Mouse (Mus musculus): ENCODE measurements around the gene Elof1.

Gene Elof1

DNA sequence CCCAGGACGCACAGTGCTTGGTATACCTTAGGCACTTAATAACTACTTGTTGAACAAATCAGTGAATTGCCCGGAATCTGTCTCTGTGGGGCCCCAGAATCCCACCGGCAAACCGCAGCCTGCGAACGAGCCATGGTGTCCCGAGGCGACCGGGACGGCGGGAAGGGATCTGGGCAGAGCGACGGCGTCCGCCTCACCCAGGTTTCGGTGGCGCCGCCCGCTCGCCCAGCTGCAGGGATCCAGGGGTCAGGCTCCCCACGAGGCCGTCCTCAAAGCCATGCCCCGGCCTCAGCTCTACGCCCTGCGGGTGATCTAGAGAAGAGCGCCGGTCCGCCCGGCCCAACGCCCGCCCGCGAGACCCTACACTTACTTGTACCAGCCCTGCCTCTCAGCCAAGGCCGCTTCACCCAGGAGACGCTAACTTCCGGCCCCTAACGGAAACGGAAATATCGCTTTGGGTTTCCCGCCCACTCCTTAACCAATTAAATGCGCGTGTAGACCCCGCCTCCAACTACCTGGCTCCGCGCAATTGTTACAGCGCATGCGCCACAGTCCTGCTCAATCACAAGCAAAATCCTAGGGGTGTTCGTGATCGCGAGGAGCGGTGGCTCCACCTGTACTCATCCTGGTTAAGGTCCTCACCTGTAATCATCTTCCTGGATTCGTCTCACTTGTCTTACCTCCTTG is at the start of gene Elof1:
TSS of gene Elof1 (minus strand) at position 433 of the 687 bp plus-strand sequence.
- in situ Hi-C loops (cut with MboI; ENCODE audit: low pct_unique_long_range_greater_than_20kb in 1 of 2, low sequenced_read_pairs in 2 of 2, unreplicated experiment in 1 of 2), result no loop called here

DNA sequence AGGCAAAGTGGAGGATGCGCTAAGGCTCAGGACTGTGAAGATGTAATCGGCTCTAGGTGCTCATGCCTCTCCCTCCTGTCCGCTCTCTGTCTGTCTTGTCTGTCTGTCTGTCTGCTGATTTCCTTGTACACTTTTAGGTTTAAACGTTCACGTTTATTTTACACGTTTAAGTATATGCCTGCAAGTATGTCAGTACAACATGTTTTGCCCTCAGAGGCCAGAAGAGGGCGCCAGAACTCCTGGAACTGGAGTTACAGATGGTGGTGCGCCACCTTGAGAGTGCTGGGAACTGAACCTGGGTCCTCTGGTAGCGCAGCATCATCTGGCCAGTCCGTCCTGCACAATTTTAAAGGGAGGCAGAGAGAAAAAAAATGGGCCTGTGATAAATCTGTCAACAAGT is 49.7 kb upstream of the Elof1 start:
- in situ Hi-C loops (cut with MboI; ENCODE audit: low pct_unique_long_range_greater_than_20kb in 1 of 2, low sequenced_read_pairs in 2 of 2, unreplicated experiment in 1 of 2), result no loop called here

DNA sequence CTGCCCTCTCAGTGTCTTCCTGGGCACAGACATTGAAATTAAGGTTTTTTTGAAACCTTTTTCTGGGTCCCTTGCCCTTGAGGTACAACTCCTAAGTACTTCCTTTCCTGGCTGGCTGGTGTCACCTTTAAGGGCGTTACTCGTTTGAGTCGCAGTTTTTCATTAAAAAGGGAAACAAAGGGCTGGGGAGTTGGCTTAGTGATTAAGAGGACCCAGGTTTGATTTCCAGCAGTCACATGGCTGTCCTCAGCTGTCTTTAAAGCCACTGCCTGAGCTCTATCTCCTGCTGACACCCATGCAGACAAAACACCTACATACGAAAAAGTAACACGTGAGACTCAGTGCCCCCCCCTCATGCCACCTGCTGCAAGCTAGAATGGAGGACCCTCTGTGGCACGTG is 49.0 kb upstream of the Elof1 start:
- in situ Hi-C loops (cut with MboI; ENCODE audit: low pct_unique_long_range_greater_than_20kb in 1 of 2, low sequenced_read_pairs in 2 of 2, unreplicated experiment in 1 of 2), result no loop called here

DNA sequence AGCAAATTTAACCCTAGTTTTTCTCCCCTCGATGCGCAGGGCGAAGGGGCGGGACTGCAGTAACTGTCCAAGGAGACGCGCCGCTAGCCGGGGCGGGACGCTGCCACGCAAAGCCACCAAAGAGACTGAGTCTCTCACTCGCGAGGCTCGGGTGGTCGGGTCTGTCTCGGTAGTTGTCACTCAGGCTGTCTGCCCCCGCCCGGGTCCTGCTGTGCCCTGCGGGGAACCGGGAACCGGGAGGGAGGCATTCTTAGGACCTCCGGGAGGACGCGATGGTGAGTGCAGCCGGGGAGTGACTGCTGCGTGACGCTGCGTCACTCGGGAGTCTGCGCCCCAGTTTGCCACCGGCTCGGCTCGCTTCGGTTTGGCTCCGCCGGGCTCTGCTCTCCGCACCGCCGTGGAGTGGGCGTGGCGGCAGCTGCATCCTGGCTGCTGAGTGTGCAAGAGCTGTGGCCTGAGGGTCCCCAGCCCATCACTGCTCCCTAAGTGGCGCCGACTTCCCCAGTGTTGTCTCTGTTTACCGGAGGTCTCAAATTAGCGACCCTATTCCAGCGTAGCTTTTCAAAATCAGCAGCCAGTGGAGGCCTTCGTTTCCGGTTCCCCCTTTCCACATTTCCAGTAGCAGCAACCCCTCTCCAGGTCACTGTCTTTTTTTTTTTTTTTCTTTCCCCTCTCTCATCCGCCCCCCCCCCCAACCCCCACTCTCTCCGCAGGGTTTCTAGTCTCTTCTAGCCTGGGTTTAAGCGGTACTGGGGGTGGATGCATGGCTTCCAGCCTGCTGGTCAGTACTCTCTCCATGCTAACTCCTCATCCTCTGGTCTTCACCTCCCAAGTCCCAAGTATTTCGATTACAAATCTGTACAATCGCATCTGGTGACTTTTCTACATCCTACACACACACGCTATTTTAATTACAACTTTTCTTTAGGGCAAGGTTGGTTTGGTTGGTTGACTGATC is 48.0 kb upstream of the Elof1 start:
- in situ Hi-C loops (cut with MboI; ENCODE audit: low pct_unique_long_range_greater_than_20kb in 1 of 2, low sequenced_read_pairs in 2 of 2, unreplicated experiment in 1 of 2), result loop anchor here in 1 of 2 experiments (5.0 kb wide), 1 partner anchor 137 kb away; no protein-coding TSS in a partner anchor

DNA sequence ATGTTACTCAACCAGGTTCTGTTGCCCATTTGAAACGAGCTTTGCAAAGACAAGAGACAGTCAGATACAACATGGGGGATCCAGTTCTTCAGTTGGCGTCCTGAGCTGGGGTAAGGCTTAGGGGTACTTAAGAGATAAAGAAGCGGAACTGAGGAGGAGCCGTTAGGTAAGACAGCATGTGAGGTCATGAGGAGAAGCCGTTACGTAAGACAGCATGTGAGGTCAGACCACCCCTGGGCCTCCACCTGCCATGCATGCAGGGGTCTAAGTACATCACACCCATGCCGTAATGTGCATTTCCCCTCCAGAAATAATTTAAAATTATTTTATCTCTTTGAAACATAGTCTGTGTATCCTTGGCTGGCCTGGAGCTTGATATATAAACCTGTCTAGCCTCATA is 45.9 kb upstream of the Elof1 start:
- in situ Hi-C loops (cut with MboI; ENCODE audit: low pct_unique_long_range_greater_than_20kb in 1 of 2, low sequenced_read_pairs in 2 of 2, unreplicated experiment in 1 of 2), result loop anchor here in 1 of 2 experiments (5.0 kb wide), 1 partner anchor 139 kb away; no protein-coding TSS in a partner anchor

DNA sequence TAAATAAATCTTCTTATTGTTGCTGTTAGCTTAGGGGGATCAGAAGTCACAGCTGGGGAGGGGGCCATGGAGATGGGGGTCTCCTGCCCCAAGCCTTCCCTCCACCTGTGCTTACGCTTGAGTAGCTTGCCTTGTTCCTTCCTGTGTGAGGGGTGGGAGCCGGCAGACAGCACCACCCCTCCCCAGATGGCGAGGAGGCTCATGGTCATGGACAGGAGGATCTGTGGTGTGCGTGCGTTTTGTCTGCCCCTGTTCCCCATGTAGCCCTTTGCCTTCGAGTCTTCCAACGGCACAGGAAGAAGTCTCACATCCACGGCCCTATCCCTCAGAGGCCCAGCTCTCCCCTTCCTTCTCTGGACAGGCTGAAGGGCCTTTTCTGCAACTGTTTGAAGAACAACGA is 45.3 kb upstream of the Elof1 start:
- in situ Hi-C loops (cut with MboI; ENCODE audit: low pct_unique_long_range_greater_than_20kb in 1 of 2, low sequenced_read_pairs in 2 of 2, unreplicated experiment in 1 of 2), result loop anchor here in 1 of 2 experiments (5.0 kb wide), 1 partner anchor 140 kb away; no protein-coding TSS in a partner anchor

DNA sequence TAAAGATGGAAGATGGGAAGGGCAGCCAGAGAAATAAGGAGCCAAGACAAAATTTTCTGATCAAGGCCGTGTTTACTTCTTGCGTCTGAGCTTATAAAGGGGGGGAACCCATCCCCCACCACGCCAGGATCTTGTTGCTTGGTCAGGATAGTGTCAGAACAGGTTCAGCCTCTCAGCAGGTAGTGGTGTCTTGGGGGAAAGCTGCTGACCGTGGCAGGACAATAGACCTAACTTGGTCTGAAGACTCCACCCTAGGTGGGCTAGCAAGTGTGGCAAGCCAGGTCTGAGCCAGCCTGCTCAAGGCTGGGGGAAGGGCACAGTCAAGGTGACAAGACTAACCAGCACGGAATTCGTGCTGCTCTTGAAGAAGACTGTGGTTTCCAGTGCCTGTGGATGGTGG is 44.3 kb upstream of the Elof1 start:
- in situ Hi-C loops (cut with MboI; ENCODE audit: low pct_unique_long_range_greater_than_20kb in 1 of 2, low sequenced_read_pairs in 2 of 2, unreplicated experiment in 1 of 2), result loop anchor here in 1 of 2 experiments (5.0 kb wide), 1 partner anchor 141 kb away; no protein-coding TSS in a partner anchor

DNA sequence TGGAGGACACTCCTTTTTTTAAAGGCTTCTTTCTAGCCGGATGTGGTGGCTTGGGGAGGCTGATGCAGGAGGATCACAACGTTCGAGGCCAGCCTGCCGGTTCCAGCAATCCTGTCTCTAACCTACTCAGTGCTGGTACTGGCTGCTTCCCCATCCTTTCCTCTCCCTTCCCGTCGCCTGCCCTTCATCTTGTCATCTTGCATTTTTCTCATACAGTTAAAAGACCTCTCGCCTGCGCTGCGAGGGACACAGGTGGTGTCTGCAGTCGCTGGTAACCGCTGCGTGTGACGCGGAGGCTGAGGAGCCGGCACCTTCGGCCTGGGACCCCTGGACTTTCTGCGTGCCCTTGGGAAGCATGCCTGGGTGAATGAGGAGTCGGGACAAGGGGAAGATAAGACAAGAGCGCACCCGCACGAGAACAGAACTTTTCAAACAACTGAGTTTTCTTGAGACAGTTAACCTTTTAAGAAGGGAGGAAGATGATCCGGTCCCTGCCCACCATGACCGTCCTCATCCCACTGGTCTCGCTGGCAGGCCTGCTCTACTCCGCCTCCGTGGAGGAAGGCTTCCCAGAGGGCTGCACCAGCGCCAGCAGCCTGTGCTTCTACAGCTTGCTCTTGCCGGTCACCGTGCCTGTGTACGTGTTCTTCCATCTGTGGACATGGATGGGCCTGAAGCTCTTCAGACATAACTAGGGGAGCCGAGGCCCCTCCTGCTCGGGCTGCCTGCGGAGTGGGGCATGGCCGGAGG is 40.7 kb upstream of the Elof1 start:
- in situ Hi-C loops (cut with MboI; ENCODE audit: low pct_unique_long_range_greater_than_20kb in 1 of 2, low sequenced_read_pairs in 2 of 2, unreplicated experiment in 1 of 2), result loop anchor here in 1 of 2 experiments (10.0 kb wide), 1 partner anchor 237 kb away; no protein-coding TSS in a partner anchor

DNA sequence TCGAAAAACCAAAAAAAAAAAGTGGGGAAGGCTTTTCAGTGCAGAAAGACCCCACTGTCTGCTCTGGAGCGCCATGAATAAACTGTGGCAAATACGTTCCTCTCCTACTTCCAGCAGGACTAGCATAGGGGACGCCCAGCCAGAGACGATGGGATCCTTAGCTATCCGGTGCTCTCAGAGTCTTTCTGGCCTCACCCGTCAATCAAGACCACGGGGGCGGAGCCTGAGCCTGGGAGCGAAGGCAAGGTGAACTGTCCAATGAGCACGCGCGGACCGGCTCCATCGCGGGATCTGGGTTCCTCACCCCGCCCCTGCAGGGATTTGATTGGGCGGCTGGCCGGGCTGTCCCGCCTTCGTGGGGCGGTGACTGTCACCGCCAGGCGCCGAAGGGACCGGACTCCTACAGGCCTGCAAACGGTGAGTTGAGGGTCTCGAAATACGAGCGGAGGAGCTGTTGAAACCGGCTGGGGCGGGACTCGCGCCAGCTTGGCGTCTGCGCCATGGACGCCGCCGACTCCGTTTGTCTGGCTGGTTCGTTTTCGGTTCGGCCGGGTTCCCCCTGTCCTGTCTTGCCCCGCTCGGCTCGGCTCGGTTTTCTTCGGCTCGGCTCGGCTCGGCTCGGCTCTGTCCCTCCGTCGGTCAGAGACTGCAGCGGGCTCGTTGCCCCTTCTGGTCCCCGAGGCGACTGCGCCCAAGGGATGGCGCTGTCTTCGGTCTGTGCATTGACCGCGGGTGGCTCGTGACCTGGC is 39.7 kb upstream of the Elof1 start, which contains the start of gene Pigyl:
TSS of gene Pigyl (plus strand) at position 350 of the 749 bp plus-strand sequence.
- in situ Hi-C loops (cut with MboI; ENCODE audit: low pct_unique_long_range_greater_than_20kb in 1 of 2, low sequenced_read_pairs in 2 of 2, unreplicated experiment in 1 of 2), result loop anchor here in 1 of 2 experiments (10.0 kb wide), 1 partner anchor 238 kb away; no protein-coding TSS in a partner anchor

DNA sequence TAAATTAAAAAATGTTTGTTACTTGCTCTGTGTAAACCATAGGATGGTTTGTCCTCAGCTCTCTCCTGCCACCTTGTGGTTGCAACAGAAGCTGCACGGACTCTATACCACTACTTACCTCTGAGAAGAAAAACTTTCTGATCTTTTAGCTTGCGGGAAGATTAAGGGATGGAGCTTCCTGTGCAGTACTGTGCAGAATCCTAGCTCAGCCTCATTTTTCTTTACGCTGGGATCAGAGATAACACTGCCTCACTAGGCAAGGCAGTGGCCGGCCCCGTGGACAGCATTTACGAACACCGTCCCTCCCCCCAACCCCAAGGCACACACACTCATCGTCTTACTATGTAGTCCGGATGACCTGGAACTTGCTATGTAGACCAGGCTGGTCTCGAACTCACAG is 38.6 kb upstream of the Elof1 start:
- in situ Hi-C loops (cut with MboI; ENCODE audit: low pct_unique_long_range_greater_than_20kb in 1 of 2, low sequenced_read_pairs in 2 of 2, unreplicated experiment in 1 of 2), result loop anchor here in 1 of 2 experiments (10.0 kb wide), 1 partner anchor 239 kb away; no protein-coding TSS in a partner anchor

DNA sequence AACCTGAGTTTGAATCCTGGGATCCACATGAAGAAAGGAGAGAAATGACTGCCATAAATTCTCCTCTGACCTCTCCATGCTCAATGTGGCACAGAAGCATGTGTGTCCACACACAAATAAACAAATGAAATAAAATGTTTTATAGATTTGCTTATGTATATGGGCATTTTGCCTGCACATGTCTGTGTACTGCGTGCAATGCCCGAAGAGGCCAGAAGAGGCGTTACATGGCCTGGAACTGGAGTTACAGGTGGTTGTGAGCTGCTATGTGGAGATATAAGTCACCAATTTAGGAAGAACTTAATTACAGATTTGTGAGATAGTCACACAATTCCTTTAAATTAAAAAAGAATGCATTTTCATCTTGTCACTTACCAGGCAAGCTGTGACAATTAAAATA is 36.8 kb upstream of the Elof1 start:
- in situ Hi-C loops (cut with MboI; ENCODE audit: low pct_unique_long_range_greater_than_20kb in 1 of 2, low sequenced_read_pairs in 2 of 2, unreplicated experiment in 1 of 2), result loop anchor here in 1 of 2 experiments (10.0 kb wide), 1 partner anchor 241 kb away; no protein-coding TSS in a partner anchor

DNA sequence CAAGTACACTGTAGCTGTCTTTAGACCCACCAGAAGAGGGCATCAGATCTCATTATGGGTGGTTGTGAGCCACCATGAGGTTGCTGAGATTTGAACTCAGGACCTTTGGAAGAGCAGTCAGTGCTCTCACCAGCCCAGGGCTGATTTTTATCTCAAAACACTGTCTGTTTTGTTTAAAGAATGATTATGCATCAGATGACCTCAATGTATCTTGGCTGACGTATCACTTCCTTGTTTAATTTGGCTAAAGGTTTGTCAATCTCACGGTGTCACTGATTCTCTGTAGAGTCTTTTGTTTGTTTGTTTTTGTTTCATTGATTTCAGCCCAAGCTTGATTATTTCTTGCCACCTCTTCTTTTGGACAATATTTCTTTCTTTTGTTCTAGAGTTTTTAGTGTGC is 34.0 kb upstream of the Elof1 start:
- in situ Hi-C loops (cut with MboI; ENCODE audit: low pct_unique_long_range_greater_than_20kb in 1 of 2, low sequenced_read_pairs in 2 of 2, unreplicated experiment in 1 of 2), result loop anchor here in 1 of 2 experiments (10.0 kb wide), 1 partner anchor 244 kb away; no protein-coding TSS in a partner anchor

DNA sequence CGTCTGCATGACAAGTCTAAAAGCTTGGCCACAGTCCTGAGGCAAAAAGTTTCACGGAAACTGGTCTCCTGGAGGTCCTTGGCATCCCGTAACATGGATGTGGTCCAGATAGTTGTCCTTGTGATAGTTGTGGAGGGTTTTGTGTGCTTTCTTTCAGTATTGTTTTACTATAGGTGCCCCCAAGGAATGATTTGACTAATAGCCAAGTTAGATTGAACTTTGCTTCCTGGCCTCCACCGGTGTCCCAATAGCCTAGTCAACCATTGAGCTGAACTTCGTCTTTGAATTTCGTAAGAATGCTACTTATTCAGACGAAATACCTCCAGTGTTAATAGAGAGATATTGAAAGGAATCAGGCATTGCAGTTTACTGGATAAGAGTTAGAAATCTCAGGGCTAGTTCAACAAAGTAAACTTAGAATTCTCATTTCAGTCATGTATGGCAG is 33.3 kb upstream of the Elof1 start:
- in situ Hi-C loops (cut with MboI; ENCODE audit: low pct_unique_long_range_greater_than_20kb in 1 of 2, low sequenced_read_pairs in 2 of 2, unreplicated experiment in 1 of 2), result loop anchor here in 1 of 2 experiments (10.0 kb wide), 1 partner anchor 245 kb away; no protein-coding TSS in a partner anchor

DNA sequence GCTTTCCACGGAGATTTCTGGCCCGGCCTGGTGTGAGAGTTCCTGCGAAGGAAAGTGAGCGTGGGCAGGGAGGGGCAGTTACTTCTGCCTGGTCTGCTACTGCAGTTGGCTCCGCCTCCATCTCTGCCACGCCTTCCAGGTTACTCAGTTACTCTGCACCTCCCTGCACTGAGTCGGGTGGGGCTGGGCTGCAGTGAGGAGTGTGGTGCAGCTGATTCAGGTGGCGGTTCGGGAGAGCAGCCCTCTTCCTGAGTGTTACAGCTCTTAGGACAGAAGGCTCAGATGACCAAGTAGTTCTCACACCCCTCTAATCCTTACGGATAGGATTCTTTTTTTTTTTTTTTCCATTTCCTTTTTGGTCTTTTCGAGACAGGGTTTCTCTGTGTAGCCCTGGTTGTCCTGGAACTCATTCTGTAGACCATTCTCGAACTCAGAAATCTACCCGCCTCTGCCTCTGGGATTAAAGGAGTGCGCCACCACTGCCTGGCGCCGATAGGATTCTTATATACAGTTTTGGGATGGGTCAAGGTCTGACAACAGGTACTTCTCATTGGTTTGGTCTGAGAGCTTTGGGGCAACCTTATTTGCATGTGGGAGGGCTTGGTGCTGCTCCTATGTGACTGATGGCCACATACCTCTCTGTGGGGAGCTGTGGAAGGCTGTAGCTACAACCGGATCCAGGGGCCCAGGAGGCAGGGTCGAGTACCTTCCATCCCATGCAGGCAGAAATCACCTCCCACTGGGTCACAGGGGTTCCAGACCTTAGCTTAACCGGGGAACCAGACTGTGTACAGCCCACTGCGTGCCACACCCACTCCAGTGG is 32.7 kb upstream of the Elof1 start:
- in situ Hi-C loops (cut with MboI; ENCODE audit: low pct_unique_long_range_greater_than_20kb in 1 of 2, low sequenced_read_pairs in 2 of 2, unreplicated experiment in 1 of 2), result loop anchor here (10.0 to 25.0 kb wide), 2 partner anchors 162 to 245 kb away; partner anchors contain the start of gene Rgl3 (in 1 of the 2)

DNA sequence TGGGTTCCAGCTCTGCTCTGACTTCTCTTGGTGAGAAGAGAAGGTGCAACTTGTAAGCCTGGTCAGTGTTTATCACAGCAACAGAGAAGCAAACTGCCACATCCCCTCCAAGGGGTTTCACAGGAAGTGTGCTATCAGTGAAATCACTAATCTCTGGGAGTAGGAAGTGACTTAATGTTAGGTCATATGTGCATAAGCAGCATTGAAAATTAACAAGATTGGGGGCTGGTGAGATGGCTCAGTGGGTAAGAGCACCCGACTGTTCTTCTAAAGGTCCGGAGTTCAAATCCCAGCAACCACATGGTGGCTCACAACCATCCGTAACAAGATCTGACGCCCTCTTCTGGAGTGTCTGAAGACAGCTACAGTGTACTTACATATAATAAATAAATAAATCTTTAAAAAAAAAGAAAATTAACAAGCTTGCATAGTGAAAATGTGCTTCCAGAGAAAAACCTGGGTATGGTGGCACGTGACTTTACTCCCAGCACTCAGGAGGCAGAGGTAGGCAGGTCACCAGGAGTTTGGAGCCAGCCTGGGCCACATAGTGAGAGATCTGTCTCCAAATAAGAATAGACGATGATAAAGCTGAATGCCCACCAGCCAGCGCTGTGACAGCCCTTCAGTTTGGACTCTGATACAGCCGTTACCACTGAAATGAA is 27.5 kb upstream of the Elof1 start:
- in situ Hi-C loops (cut with MboI; ENCODE audit: low pct_unique_long_range_greater_than_20kb in 1 of 2, low sequenced_read_pairs in 2 of 2, unreplicated experiment in 1 of 2), result loop anchor here in 1 of 2 experiments (25.0 kb wide), 1 partner anchor 157 kb away; the partner anchor contains the start of gene Rgl3
